In the genomic region with DNA sequence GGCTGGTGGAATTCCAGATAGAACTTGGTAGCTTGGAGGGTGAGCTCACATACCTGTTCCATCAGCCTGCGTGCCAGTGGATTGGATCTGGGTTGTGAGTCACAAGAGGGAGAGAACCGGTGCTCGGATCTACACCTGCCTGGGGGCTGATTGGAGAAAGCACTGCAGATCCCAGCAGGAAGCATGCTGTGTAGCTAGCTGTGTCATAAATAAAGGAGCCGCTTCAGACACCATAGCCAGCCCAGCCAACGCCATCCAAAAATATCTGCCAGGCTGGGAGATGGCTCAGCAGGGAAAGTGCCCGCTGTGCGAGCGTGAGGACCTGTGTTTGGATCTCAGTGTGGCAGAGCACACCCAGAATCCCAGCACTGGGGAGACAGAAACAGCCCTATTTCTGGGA, we compare ENCODE assay signal across 12 mouse cellular contexts.
DNase-seq lines count a peak whose midpoint lies in the region; ATAC-seq lines count a peak whose summit lies in the region.
"Had no signal": no experiment of that assay in that cellular context is flagged by ENCODE, and none has a peak within 500 bp of the region (broad histone marks: within the 10 kb centered on the region; RNA-seq: fewer than 3 reads in every experiment).

No protein-coding gene starts in this region.

- no peak for ATAC-seq in midbrain, embryonic 15.5 days (replicated peaks)
- no peak for ATAC-seq in kidney, embryonic 14.5 days (ENCODE audit: low FRiP score, low TSS enrichment)
- ATAC-seq: forebrain, embryonic 16.5 days had no signal

- H3K4me1 ChIP-seq in midbrain, embryonic 15.5 days, result no peaks in the 10 kb centered on the region
- no peaks in the 10 kb centered on the region for H3K4me1 ChIP-seq in kidney, embryonic 14.5 days (ENCODE audit: control insufficient read depth, insufficient read depth, low read length)
- H3K4me1 ChIP-seq: heart, embryonic 10.5 days had no signal

- 73% methylated on average over 8 of the region's 8 CpGs for WGBS in midbrain, embryonic 15.5 days
- WGBS in kidney, embryonic 14.5 days, result 70% methylated on average over 8 of the region's 8 CpGs

- H3K27ac ChIP-seq in midbrain, embryonic 15.5 days, result no peak overlapping the region
- H3K27ac ChIP-seq in kidney, embryonic 14.5 days (ENCODE audit: low read depth, low read length), result no peak overlapping the region
- H3K27ac ChIP-seq: heart, embryonic 10.5 days had no signal

- H3K36me3 ChIP-seq in midbrain, embryonic 15.5 days (replicated peaks), result no peaks in the 10 kb centered on the region
- no peaks in the 10 kb centered on the region for H3K36me3 ChIP-seq in kidney, embryonic 14.5 days (ENCODE audit: control insufficient read depth, insufficient read depth, low read length)
- H3K36me3 ChIP-seq: heart, embryonic 10.5 days had no signal

- H3K27me3 ChIP-seq in midbrain, embryonic 15.5 days (replicated peaks), result no peaks in the 10 kb centered on the region
- H3K27me3 ChIP-seq in kidney, embryonic 14.5 days (ENCODE audit: control insufficient read depth, insufficient read depth, low read length), result no peaks in the 10 kb centered on the region

- H3K4me3 ChIP-seq in midbrain, embryonic 15.5 days, result no peak overlapping the region
- no peak overlapping the region for H3K4me3 ChIP-seq in kidney, embryonic 14.5 days (ENCODE audit: low read length)
- H3K4me3 ChIP-seq: heart, embryonic 10.5 days had no signal

- H3K4me2 ChIP-seq in midbrain, embryonic 15.5 days, result no peak overlapping the region
- no peak overlapping the region for H3K4me2 ChIP-seq in kidney, embryonic 14.5 days (replicated peaks; ENCODE audit: low read depth, low read length)

- H3K9me3 ChIP-seq in midbrain, embryonic 15.5 days, result no peaks in the 10 kb centered on the region
- H3K9me3 ChIP-seq in kidney, embryonic 14.5 days (ENCODE audit: control insufficient read depth, low read length), result no peaks in the 10 kb centered on the region
- H3K9me3 ChIP-seq: heart, embryonic 10.5 days had no signal

- DNase-seq in cerebellum, postnatal 25 days, result peak; percentile 10 to 16
- no peak for DNase-seq in cerebellum, adult 11-12 months
- peak; percentile 34 for DNase-seq in retina, postnatal 1 day
- no peak for DNase-seq in retina, embryonic 14.5 days (ENCODE audit: low spot score)
- peak; percentile 15 to 29 for DNase-seq in left cerebral cortex, postnatal 10 days (ENCODE audit: extremely low spot score in 1 of 2, low spot score in 2 of 2)
- no peak for DNase-seq in yolk sac, embryonic 10.5 days (ENCODE audit: low spot score)
- DNase-seq: cerebellum, postnatal 14 days; kidney, postnatal 36 days had no signal

- no peak overlapping the region for H3K9ac ChIP-seq in midbrain, embryonic 15.5 days
- no peak overlapping the region for H3K9ac ChIP-seq in kidney, embryonic 14.5 days (ENCODE audit: low read depth, low read length)

- intact Hi-C loops in left cerebral cortex, postnatal 10 days (cut with DNase I), result no loop called here

Comparison
In these comparisons a context has a peak if more than half of its experiments do, and no peak if none do; other contexts are left out.
1. DNase-seq: peak in cerebellum, postnatal 25 days (2 of 2), retina, postnatal 1 day (single experiment) and left cerebral cortex, postnatal 10 days (2 of 2); none in cerebellum, adult 11-12 months (single experiment), retina, embryonic 14.5 days (single experiment) and yolk sac, embryonic 10.5 days (single experiment).